Mouse (Mus musculus) G1E (cell line): ENCODE measurements around the gene Tmem132b. TPM values are rescaled to one million over a fixed set of nuclear protein-coding genes. Genes with fewer than 3 reads are reported as not detected.

Experiments
- ATAC-seq: 2 replicates; pipeline ENCODE4 v1.8.0; 2016; ENCODE audit warnings: mild to moderate bottlenecking; ENCODE audit not compliant: insufficient number of reproducible peaks, poor library complexity, low FRiP score, severe bottlenecking; ENCODE audit errors: extremely low read depth
- DNase-seq: peaks from one replicate; pipeline ENCODE4 v3.0.0; 2012; ENCODE audit warnings: low spot score
- H3K27me3 ChIP-seq: 2 replicates; pipeline ENCODE4 v1.6.1; 2012; ENCODE audit warnings: mild to moderate bottlenecking, low read length, inconsistent platforms; ENCODE audit not compliant: insufficient read depth
- H3K36me3 ChIP-seq: replicated peaks from 2 replicates; pipeline ENCODE3; 2012; ENCODE audit warnings: mild to moderate bottlenecking, inconsistent platforms
- H3K4me1 ChIP-seq: 2 replicates; pipeline ENCODE4 v1.6.1; 2012; ENCODE audit warnings: low read depth, low read length, inconsistent platforms, mixed read lengths; ENCODE audit not compliant: insufficient read depth
- H3K4me3 ChIP-seq: 2 replicates; pipeline ENCODE4 v1.5.1; 2012; ENCODE audit warnings: low read depth, mild to moderate bottlenecking, inconsistent platforms, low read length, moderate library complexity, mixed read lengths
- H3K9me3 ChIP-seq: replicated peaks from 2 replicates; pipeline ENCODE4 v1.6.1; 2012; ENCODE audit warnings: inconsistent platforms
- CTCF ChIP-seq: IDR thresholded peaks from 2 replicates; pipeline ENCODE4 v1.5.1; 2012; ENCODE audit warnings: low read depth, low read length, inconsistent platforms, mixed read lengths
- GATA1 ChIP-seq: IDR thresholded peaks from 2 replicates; pipeline ENCODE4 v1.6.1; 2012; ENCODE audit warnings: borderline replicate concordance, low read length, inconsistent platforms, mixed read lengths
- GATA2 ChIP-seq: IDR thresholded peaks from 2 replicates; pipeline ENCODE4 v1.6.1; 2012; ENCODE audit warnings: low read depth, low read length, inconsistent platforms, borderline replicate concordance
- POLR2AphosphoS5 ChIP-seq: IDR thresholded peaks from 2 replicates; pipeline ENCODE4 v1.6.1; 2012; ENCODE audit warnings: low read depth, low read length, inconsistent platforms; ENCODE audit not compliant: insufficient replicate concordance
- TAL1 ChIP-seq: conservative IDR thresholded peaks from 2 replicates; pipeline ENCODE4 v1.6.1; 2012; ENCODE audit warnings: low read depth, low read length, inconsistent platforms, mixed read lengths
- polyA plus RNA-seq: library from polyadenylated mRNA; stranded (reverse); fragments of >175 nt; gene quantifications from 2 replicates; pipeline ENCODE4 v1.2.3, GENCODE M21; 2012
- total RNA-seq, 2 experiments: library from RNA; stranded (forward) in 1 of 2; stranded (reverse) in 1 of 2; fragments of 200-1000 nt in 1 of 2; fragments of >200 nt in 1 of 2; fragmentation: Nextera tagmentation in 1 of 2; gene quantifications; 2 replicates each; pipeline ENCODE4 v1.2.3; 2014 to 2017

Gene Tmem132b
- total and polyA plus RNA-seq, 3 experiments, result 0.11 TPM; not detected in 2

DNA sequence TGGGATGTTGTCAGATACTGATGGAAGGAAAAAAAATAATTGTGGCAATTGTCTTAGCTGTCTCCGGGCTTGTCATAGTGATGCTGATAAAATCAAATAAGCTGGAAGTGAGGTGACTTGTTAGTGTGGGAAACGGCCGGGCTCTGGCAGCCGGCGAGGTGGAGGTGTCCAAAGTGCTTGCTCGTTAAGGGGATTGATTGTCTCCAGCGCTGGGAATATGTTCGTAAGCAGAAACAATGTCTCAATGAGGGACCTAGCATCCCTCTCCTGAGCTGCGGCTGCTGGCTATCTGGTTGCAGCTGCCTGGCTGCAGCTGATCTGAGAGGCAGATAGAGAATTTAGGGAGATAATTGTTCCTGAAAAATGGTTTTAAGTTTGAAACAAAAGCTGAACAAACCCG lies 161.0 kb downstream of the Tmem132b start:
- no peak for TF ChIP-seq TAL1
- H3K9me3 ChIP-seq, result peaks cover 65% of the 10 kb centered on the region

DNA sequence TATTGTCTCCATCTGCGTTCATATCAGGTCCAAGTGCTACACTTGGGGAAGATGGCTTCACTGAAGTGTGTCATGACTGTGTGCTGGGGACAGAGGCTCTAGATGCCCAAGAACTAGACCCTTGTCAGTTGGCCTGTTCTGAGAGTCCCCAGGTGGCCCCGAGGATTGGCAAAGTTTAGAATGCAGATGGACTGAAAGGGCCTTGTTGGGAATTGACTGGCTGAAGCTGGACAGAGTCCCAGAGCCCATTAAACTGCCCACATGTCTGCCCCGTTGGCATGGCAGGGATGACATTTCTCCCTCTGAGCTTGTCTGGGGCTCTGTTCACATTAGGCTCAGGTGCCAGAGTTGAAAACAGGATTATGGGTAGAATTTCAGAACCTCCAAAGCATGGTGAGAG lies 167.8 kb downstream of the Tmem132b start:
- no peak for ATAC-seq
- no peak overlapping the region for H3K4me3 ChIP-seq
- peaks cover 80% of the 10 kb centered on the region for H3K9me3 ChIP-seq
- H3K36me3 ChIP-seq, result no peaks in the 10 kb centered on the region
- TF ChIP-seq CTCF (no peak), TAL1 (no peak), GATA1 (no peak), POLR2AphosphoS5 (no peak), GATA2 (no peak)
- H3K27me3 ChIP-seq, result no peaks in the 10 kb centered on the region
- DNase-seq, result no peak
- H3K4me1 ChIP-seq, result no peaks in the 10 kb centered on the region

More for the DNA sequence above, 161.0 kb downstream of the Tmem132b start:
- ATAC-seq, result no peak
- DNase-seq, result no peak
- Histone ChIP-seq H3K27me3 (no peaks in the 10 kb centered on the region), H3K36me3 (no peaks in the 10 kb centered on the region), H3K4me3 (no peak overlapping the region), H3K4me1 (no peaks in the 10 kb centered on the region)

DNA sequence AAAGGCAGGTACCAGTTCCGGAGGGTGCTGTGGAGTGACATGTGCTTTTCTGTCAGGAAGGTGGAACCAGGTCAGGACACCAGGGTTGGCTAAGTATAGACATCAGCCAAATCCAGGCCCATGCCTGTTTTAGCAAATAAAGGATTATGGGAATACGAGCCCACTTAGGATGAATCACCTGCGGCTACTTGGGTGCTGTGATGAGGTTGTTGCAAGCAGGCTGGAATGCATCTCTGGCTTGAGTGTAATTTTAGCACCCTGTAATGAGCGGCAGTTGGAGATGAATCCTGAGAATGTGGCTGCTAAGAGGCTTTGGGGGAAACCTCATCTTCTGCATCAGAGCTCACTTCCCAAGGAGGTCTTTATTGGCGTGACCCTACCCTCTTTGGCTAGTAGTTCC lies 168.7 kb downstream of the Tmem132b start:
- H3K4me1 ChIP-seq, result no peaks in the 10 kb centered on the region
- peaks cover 84% of the 10 kb centered on the region for H3K9me3 ChIP-seq
- ATAC-seq (no peak), DNase-seq (no peak)
- no peak overlapping the region for H3K4me3 ChIP-seq
- no peaks in the 10 kb centered on the region for H3K36me3 ChIP-seq
- TF ChIP-seq GATA2 (no peak), GATA1 (no peak), CTCF (no peak), TAL1 (no peak), POLR2AphosphoS5 (no peak)
- H3K27me3 ChIP-seq, result no peaks in the 10 kb centered on the region

DNA sequence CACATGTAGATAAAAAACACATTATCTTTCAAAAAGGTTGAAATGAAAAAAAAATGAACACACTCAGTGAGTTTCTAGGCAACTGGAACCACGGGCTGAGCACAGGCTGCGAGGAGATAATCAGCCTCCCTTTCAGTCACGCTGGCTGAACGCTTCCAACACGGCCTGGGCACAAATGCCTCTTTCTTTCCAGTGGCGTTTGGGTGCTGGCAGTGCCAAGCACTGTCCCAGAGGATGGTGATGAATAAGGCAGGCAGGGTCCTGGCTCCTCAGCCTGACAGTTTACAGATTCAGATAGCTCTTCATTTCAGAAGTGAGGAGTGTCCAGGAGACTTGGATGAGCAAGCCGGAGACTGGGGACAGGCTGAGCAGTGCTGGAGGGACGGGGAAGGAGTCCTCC lies 173.8 kb downstream of the Tmem132b start:
- no peaks in the 10 kb centered on the region for H3K27me3 ChIP-seq
- H3K9me3 ChIP-seq, result peaks cover 81% of the 10 kb centered on the region
- ATAC-seq (no peak), DNase-seq (no peak)
- H3K4me1 ChIP-seq, result no peaks in the 10 kb centered on the region
- no peaks in the 10 kb centered on the region for H3K36me3 ChIP-seq
- no peak overlapping the region for H3K4me3 ChIP-seq
- TF ChIP-seq POLR2AphosphoS5 (no peak), CTCF (no peak), GATA2 (no peak), TAL1 (no peak), GATA1 (no peak)

DNA sequence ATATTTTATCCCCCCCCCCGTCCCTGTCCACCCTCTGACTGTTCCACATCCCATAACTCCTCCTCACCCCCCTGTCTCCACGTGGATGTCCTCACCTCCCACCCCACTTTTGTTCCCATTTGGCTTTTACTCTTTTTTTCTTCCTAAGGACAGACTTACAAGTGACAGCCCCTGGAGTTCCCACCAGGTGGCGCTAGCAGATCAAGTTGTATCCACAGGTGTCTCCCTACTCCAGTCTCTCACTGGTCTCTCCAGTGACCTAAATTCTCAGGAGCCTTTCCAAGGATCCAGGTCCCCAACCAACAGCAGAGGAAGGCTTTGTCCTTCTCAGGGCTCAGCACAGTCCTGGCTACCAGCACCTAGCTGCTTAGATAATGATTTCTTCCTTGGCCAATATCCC lies 177.6 kb downstream of the Tmem132b start:
- no peak overlapping the region for H3K4me3 ChIP-seq
- no peaks in the 10 kb centered on the region for H3K36me3 ChIP-seq
- peaks cover 80% of the 10 kb centered on the region for H3K9me3 ChIP-seq
- TF ChIP-seq GATA1 (no peak), GATA2 (no peak), POLR2AphosphoS5 (no peak), CTCF (no peak), TAL1 (no peak)
- ATAC-seq (no peak), DNase-seq (no peak)
- H3K4me1 ChIP-seq, result no peaks in the 10 kb centered on the region
- H3K27me3 ChIP-seq, result no peaks in the 10 kb centered on the region

DNA sequence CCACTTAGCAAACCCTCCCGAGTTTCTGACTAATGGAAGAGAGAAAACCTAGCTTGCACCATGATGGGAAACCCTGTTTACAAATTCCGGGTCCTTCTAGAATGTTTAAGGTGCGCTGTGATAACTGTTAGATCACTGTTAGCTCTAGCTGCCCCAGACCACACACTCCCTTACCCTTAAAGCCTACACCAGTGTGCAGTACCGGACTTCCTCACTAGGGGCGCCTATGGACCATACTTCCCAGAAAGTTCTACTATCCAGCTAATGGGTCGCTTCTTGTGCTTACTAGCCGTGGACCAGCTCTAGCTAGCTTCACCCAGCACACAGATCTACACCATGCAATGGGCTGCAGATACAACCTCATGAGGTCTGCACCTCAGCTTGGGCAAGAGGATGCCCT lies 195.2 kb downstream of the Tmem132b start:
- TF ChIP-seq POLR2AphosphoS5, result no peak
- TF ChIP-seq TAL1, result no peak
- TF ChIP-seq GATA2, result no peak
- TF ChIP-seq GATA1, result no peak
- TF ChIP-seq CTCF, result no peak
- H3K27me3 ChIP-seq, result no peaks in the 10 kb centered on the region
- DNase-seq (no peak), ATAC-seq (no peak)
- H3K9me3 ChIP-seq, result peaks cover 48% of the 10 kb centered on the region
- no peaks in the 10 kb centered on the region for H3K4me1 ChIP-seq
- no peaks in the 10 kb centered on the region for H3K36me3 ChIP-seq
- no peak overlapping the region for H3K4me3 ChIP-seq

DNA sequence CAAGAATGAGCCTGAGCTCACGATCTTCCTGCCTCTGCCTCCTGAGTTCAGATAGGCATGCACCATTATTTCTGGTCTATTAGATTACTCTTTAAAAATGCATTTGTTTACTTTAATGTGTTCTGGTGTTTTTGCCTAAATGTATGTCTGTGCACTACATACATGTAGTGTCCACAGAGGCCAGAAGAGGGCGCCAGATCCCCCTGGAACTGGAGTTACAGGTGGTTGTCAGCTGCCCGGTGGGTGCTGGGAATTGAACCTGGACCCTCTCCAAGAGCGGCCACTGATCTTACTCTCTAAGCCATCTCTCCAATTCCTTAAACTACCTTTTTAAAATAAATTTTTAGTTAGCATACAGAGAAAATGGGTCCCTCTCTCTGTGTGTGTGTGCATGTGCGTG lies 195.9 kb downstream of the Tmem132b start:
- Histone ChIP-seq H3K4me1 (no peaks in the 10 kb centered on the region), H3K27me3 (no peaks in the 10 kb centered on the region), H3K9me3 (peaks cover 48% of the 10 kb centered on the region), H3K36me3 (no peaks in the 10 kb centered on the region), H3K4me3 (no peak overlapping the region)
- no peak for ATAC-seq
- DNase-seq, result no peak
- no peak for TF ChIP-seq GATA1
- TF ChIP-seq GATA2, result no peak
- TF ChIP-seq POLR2AphosphoS5, result no peak
- TF ChIP-seq CTCF, result no peak
- no peak for TF ChIP-seq TAL1
